Mouse (Mus musculus) kidney, postnatal 4 days (tissue): ENCODE data around the gene Krtap21-1.

Experiments used
- DNase-seq, 2 experiments: peaks; one replicate each; pipeline ENCODE4 v3.0.0; 2021; ENCODE audit warnings: mixed read lengths in 2 of 2

Krtap21-1 gene

GRCm38 (mm10) chr16:89403768-89404167 lies at the start of gene Krtap21-1:
TSS of gene Krtap21-1 (minus strand) at chr16:89403868.
- DNase-seq, result no peak

GRCm38 (mm10) chr16:89429586-89429985 lies 25.9 kb upstream of the Krtap21-1 start:
- DNase-seq, result no peak

GRCm38 (mm10) chr16:89425310-89425709 lies 21.6 kb upstream of the Krtap21-1 start:
- no peak for DNase-seq

GRCm38 (mm10) chr16:89420011-89420410 lies 16.3 kb upstream of the Krtap21-1 start, which contains the start of gene Krtap6-2:
TSS of gene Krtap6-2 (minus strand) at chr16:89420111.
- no peak for DNase-seq

GRCm38 (mm10) chr16:89416311-89416710 lies 12.6 kb upstream of the Krtap21-1 start:
- no peak for DNase-seq

- DNase-seq, result no peak
These were observed 6.8 kb upstream of the Krtap21-1 start for GRCm38 (mm10) chr16:89410345-89411068.

GRCm38 (mm10) chr16:89372734-89373461 lies 30.8 kb downstream of the Krtap21-1 start:
- DNase-seq, result no peak
